Mouse (Mus musculus) C2C12 (cell line): Measurements from ENCODE around the gene Rpl36a.

Source experiments
- CTCF ChIP-seq: IDR thresholded peaks from one replicate; pipeline ENCODE4 v1.5.1; 2011; ENCODE audit not compliant: control insufficient read depth, insufficient read depth, insufficient read length
- MYOD1 ChIP-seq: IDR thresholded peaks from one replicate; pipeline ENCODE4 v1.6.1; 2011; ENCODE audit warnings: low read depth; ENCODE audit not compliant: control insufficient read depth, insufficient read length

DNA sequence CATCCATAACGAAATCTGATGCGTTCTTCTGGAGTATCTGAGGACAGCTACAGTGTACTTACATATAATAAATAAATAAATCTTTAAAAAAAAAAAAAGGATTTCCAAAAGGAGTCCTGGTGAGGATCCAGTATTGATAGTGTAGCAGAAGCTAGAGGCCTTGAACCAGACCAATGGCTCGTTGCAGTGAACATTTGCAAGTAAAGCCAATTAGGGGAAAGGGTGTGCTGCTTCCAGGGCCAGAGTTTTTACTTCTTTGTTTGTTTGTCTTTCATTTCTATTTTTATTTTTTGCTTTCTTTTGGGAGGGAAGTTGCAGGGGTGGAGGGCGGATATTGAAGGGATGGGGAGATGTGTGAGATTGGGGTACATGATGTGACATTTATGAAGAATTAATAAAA, 32.1 kb upstream of the Rpl36a start:
- TF ChIP-seq CTCF (no peak), MYOD1 (no peak)
